Mouse (Mus musculus) limb, embryonic 12.5 days (tissue): ENCODE measurements at regions not wholly inside any gene's neighbourhood (a gene's known extent, or its start where the extent isn't known, plus 50 kb on each side); places are given as distances from the start of the nearest gene placed in this dataset.

Experiments used
- ATAC-seq: fragments of 200-750 bp; cut with Nextera tagmentation; 2 replicates; pipeline ENCODE4 v1.8.0; 2017; ENCODE audit warnings: low read depth, moderate TSS enrichment; ENCODE audit not compliant: insufficient number of reproducible peaks, insufficient read depth, low FRiP score, low TSS enrichment
- H3K27ac ChIP-seq: fragments of 300-500 bp; sonication (generic); 2 replicates; pipeline ENCODE4 v1.5.1; 2016; ENCODE audit warnings: mild to moderate bottlenecking, moderate library complexity
- H3K27me3 ChIP-seq: fragments of 300-500 bp; sonication (generic); 2 replicates; pipeline ENCODE4 v1.6.1; 2016; ENCODE audit warnings: mild to moderate bottlenecking, moderate library complexity
- H3K36me3 ChIP-seq: fragments of 300-500 bp; sonication (generic); 2 replicates; pipeline ENCODE4 v1.6.1; 2016; ENCODE audit warnings: mild to moderate bottlenecking, moderate library complexity
- H3K4me1 ChIP-seq: fragments of 300-500 bp; sonication (generic); replicated peaks from 2 replicates; pipeline ENCODE4 v1.6.1; 2016
- H3K4me2 ChIP-seq: fragments of 300-500 bp; sonication (generic); 2 replicates; pipeline ENCODE4 v1.6.1; 2016; ENCODE audit warnings: mild to moderate bottlenecking, moderate library complexity
- H3K4me3 ChIP-seq: fragments of 300-500 bp; sonication (generic); replicated peaks from 2 replicates; pipeline ENCODE4 v1.5.1; 2016; ENCODE audit warnings: mild to moderate bottlenecking
- H3K9ac ChIP-seq: fragments of 300-500 bp; sonication (generic); replicated peaks from 2 replicates; pipeline ENCODE4 v1.6.1; 2016; ENCODE audit warnings: mild to moderate bottlenecking, moderate library complexity
- H3K9me3 ChIP-seq: fragments of 300-500 bp; sonication (generic); 2 replicates; pipeline ENCODE4 v1.6.1; 2016; ENCODE audit warnings: mild to moderate bottlenecking, moderate library complexity
- WGBS: fragments of 180-500 bp; shearing (Covaris S2); methylation state at CpG from one replicate; pipeline ENCODE4 v1.1.7; 2016; 5-methylcytosine and 5-hydroxymethylcytosine counted together

DNA sequence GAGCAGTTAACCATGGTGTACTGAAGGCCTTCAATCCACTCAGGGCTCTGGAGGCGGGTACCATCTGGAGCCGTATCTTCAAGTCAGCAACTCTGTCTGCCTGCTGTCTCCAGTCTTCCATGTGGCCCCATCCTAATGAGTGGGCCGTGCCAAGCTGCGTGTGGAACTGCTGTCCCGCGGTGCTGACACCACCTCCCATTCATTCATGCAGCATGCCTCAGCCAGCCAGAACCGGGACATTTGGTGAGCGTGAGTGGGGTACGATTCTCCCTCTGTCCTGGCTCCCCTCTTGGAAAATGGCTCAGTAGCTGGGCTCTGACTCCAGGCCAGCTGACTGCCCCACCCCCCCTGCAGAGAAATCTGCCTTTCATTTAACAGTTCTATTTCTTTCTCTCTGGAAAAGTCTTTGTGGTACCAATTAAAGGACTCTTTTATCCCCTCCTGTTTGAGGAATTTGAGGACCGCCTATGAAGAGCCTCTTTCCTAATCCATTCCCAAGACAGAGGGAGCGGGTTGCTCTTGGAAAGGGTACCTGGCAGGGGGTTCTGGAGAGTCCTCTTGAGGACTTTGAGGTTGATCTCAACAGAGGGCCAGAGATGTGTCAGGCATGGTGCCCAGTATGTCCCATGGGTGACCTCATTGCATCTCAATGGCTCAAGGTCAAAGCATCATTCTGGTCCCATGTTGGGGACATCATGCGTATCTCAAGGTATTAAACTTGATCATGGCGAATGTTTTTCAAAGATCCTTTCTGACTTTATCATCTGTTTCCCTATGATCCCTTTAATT lies 55.5 kb upstream of the Brd7 start:
- Histone ChIP-seq H3K36me3 (no peaks in the 10 kb centered on the region), H3K4me2 (no peak overlapping the region), H3K4me3 (no peak overlapping the region), H3K27ac (no peak overlapping the region), H3K9ac (no peak overlapping the region), H3K9me3 (no peaks in the 10 kb centered on the region), H3K27me3 (no peaks in the 10 kb centered on the region), H3K4me1 (peaks cover 9% of the 10 kb centered on the region)
- no peak for ATAC-seq
- WGBS: 52% methylated on average over 13 of the region's 13 CpGs

DNA sequence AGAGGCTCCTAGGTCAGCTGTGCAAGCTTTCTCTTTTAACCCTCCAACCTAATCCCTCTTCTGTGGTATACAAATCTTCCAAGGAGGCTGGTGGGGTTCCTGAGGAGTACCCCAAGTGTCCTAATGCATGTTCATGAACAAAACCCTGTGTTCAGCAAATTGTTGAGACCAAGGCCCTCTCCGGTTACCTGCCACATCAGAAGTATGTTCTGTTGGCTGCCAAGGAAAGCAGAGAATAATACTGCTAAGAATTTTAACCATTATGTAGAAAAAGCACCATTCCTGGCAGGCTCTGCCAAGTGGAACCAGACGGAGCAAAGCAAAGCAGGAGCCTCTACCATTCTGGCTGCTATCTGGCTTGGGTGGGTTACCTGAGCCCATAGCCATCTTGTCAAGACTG lies 61.3 kb upstream of the Brd7 start:
- Histone ChIP-seq H3K27me3 (no peaks in the 10 kb centered on the region), H3K27ac (no peak overlapping the region), H3K9me3 (0 out of 2 replicates have a peak, but pooled peaks cover 6% of the 10 kb centered on the region), H3K4me1 (no peaks in the 10 kb centered on the region), H3K4me2 (no peak overlapping the region), H3K4me3 (no peak overlapping the region), H3K9ac (no peak overlapping the region), H3K36me3 (no peaks in the 10 kb centered on the region)
- 79% methylated on average over 2 of the region's 2 CpGs for WGBS
- ATAC-seq: no peak

DNA sequence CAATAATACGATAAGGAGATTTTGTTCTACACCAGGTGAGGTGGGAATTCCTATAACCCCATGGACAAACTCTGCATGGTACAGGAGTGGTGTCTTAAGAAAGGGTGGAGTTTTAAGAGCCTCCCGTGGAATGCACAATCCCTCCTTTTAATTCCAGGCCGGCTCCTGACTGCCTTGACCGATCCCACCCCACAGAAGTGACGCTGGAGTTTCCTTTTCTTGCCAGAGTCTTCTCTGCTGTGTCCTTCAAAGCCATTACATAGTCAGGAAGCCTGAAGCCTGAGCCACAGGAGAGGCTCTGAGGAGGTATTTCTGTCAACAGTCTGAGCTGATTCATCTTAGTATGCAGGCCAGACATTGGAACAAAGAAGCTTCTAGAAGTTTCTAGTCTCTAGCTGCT lies 66.6 kb upstream of the Brd7 start:
- Histone ChIP-seq H3K9me3 (0 out of 2 replicates have a peak, but pooled peaks cover 6% of the 10 kb centered on the region), H3K4me1 (peaks cover 18% of the 10 kb centered on the region), H3K27ac (no peak overlapping the region), H3K4me2 (no peak overlapping the region), H3K27me3 (no peaks in the 10 kb centered on the region), H3K36me3 (no peaks in the 10 kb centered on the region), H3K9ac (no peak overlapping the region), H3K4me3 (no peak overlapping the region)
- no peak for ATAC-seq
- WGBS: 71% methylated on average over 5 of the region's 5 CpGs

DNA sequence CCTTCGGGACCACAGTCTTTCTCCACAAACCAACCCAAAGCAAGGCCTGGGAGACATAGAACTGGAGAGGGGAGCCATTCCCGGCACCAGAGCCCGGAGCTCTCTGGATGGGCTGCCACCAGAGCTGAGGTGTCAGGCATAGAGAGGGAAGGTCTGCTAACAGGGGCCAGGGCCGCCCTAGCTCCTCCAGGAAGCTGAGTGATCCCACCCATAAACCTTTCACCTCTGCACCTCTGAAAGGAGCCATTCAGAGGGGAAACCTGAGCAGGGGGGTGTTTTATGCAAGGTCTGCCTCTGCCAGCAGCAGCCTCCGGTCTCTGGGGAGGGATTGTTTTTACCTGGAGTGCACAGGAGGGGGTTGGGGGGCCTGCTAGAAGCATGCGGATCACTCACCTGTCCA lies 69.4 kb upstream of the Brd7 start:
- no peak overlapping the region for H3K9ac ChIP-seq
- H3K4me1 ChIP-seq: peaks cover 18% of the 10 kb centered on the region
- peaks cover 13% of the 10 kb centered on the region for H3K27me3 ChIP-seq
- no peak overlapping the region for H3K4me3 ChIP-seq
- ATAC-seq: 0 out of 2 replicates have a peak, but pooled peaks have one; percentile 46
- H3K36me3 ChIP-seq: no peaks in the 10 kb centered on the region
- H3K4me2 ChIP-seq: no peak overlapping the region; the same call in 1 of the 2 replicates
- no peaks in the 10 kb centered on the region for H3K9me3 ChIP-seq
- WGBS: 19% methylated on average over 6 of the region's 6 CpGs
- H3K27ac ChIP-seq: peak overlapping the region; percentile 64

DNA sequence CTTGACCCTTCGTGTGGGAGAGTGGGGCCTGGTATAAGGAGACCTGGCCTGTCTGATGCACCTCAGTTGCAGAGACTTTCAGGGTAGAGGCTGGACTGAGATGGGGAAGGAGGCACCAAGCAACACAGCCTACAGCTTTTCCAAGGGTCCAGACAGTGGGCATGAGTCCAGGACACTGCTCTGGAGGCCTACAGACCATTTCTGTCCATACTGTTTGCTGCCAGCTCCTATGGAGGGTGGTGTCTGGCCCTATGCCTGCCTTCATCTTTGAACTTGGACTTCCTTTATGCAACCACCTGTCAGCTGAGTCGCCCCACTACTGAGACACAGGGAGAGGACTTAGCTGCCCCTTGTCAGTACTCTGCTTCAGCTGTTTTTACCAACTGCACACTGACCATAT lies 73.7 kb upstream of the Brd7 start:
- no peaks in the 10 kb centered on the region for H3K36me3 ChIP-seq
- no peak for ATAC-seq
- peaks cover 28% of the 10 kb centered on the region for H3K4me1 ChIP-seq
- no peak overlapping the region for H3K4me2 ChIP-seq
- no peak overlapping the region for H3K4me3 ChIP-seq
- H3K27ac ChIP-seq: no peak overlapping the region
- no peaks in the 10 kb centered on the region for H3K9me3 ChIP-seq
- WGBS: 90% methylated on average over 2 of the region's 2 CpGs
- no peak overlapping the region for H3K9ac ChIP-seq
- H3K27me3 ChIP-seq: peaks cover 34% of the 10 kb centered on the region

DNA sequence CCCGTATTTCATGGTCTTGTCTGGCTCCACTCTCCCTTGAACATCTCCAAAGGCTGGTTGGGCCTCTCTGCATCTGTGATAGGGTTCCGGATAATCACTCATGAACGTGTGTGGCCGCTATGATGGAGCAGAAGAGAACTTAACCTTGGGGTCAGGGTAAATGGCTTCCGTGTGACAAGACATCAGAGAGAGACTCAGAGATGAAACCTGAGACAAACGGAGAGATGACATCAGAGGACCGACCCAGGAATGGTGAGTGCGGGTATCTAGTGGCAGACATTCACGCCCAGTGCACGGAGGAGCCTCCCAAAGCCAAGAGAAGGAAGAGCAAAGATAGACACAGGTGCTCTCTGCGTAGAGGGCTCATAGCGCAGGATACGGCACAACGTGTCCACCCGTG lies 78.2 kb upstream of the Brd7 start:
- Histone ChIP-seq H3K36me3 (no peaks in the 10 kb centered on the region), H3K4me2 (no peak overlapping the region), H3K27ac (no peak overlapping the region), H3K4me3 (no peak overlapping the region), H3K9ac (no peak overlapping the region), H3K27me3 (peaks cover 29% of the 10 kb centered on the region), H3K4me1 (peaks cover 10% of the 10 kb centered on the region; the same call in 1 of the 2 replicates), H3K9me3 (no peaks in the 10 kb centered on the region)
- ATAC-seq: no peak
- 61% methylated on average over 15 of the region's 15 CpGs for WGBS

DNA sequence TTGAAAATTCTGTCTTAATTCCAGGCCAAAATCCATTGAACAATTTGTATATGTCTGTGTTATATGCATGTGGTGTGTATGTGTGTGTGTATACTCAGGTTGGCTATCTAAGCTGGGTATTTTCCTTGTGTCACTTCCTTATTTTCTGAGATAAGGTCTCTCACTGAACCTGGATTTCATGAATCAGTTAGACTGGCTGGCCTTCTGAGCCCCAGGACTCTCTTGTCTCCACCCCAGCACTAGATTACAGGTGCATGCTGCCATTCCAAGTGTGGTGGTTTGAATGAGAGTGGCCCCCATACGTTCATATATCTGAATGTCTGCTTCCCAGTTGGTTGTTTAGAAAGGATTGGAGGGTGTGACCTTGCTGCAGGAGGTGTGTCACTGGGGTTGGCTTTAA lies 77.8 kb upstream of the Nkd1 start:
- no peak for ATAC-seq
- Histone ChIP-seq H3K9ac (no peak overlapping the region), H3K4me2 (no peak overlapping the region), H3K4me1 (no peaks in the 10 kb centered on the region), H3K4me3 (no peak overlapping the region), H3K9me3 (no peaks in the 10 kb centered on the region), H3K27me3 (peaks cover 9% of the 10 kb centered on the region), H3K36me3 (no peaks in the 10 kb centered on the region), H3K27ac (no peak overlapping the region)
- WGBS: 41% methylated on average over 1 of the region's 1 CpGs

DNA sequence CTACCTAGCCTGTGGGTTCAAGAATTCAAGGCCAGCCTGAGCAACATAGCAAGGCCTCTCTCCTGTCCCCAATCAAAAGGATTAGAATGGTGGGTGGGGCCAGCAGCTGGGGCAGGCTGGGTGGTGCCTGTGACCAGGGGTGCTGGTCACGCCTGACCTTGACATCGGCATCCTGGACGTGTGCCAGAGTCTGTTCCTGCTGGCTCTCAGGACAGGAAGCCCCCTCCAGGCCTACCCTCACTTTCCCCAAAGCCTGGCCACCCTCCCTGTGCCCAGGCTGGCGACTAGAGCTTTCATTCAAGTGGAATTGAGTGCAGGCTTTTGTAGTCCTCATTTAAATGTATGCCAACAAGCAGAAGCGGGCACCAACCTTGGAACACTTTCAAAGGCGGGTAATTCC lies 73.7 kb upstream of the Nkd1 start:
- 46% methylated on average over 6 of the region's 6 CpGs for WGBS
- H3K4me1 ChIP-seq: peaks cover 17% of the 10 kb centered on the region
- no peak overlapping the region for H3K9ac ChIP-seq
- no peaks in the 10 kb centered on the region for H3K36me3 ChIP-seq
- H3K27ac ChIP-seq: no peak overlapping the region
- H3K4me3 ChIP-seq: no peak overlapping the region
- no peaks in the 10 kb centered on the region for H3K9me3 ChIP-seq
- no peak for ATAC-seq
- no peak overlapping the region for H3K4me2 ChIP-seq
- H3K27me3 ChIP-seq: peaks cover 35% of the 10 kb centered on the region

DNA sequence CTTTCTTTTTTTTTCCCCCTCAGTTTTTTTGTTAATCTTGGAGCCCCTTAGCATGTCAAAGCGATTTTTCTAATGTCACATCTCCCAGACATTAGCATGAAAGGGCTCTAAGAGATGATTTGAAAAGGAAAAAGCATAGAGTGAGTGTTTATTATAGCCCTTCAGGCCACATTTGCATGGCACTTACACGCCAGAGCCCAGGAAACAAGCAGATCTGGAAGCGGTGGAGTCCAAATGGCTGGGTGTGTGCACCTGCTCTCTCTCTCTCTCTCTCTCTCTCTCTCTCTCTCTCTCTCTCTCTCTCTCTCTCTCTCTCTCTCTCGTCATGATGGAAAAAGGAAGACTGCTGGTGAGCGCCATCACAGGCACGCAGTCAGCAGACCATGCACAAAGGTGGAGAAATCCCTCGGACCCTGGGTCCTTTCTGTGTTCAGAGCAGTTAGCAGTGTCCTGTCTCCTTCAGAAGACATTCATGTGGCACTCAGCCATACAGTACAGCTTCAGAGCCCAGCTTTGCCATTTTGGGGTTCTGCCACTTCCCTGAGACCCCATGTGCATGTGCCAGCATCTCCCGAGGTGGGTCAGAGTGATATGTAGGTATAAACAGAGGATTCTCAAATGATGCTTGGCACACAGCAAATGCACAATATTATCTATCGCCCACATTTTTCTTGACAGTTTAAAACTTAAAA lies 73.2 kb upstream of the Nkd1 start:
- H3K4me2 ChIP-seq: no peak overlapping the region
- no peak overlapping the region for H3K9ac ChIP-seq
- peaks cover 41% of the 10 kb centered on the region for H3K27me3 ChIP-seq
- no peak overlapping the region for H3K4me3 ChIP-seq
- H3K36me3 ChIP-seq: no peaks in the 10 kb centered on the region
- H3K27ac ChIP-seq: no peak overlapping the region
- H3K4me1 ChIP-seq: peaks cover 23% of the 10 kb centered on the region
- no peak for ATAC-seq
- H3K9me3 ChIP-seq: no peaks in the 10 kb centered on the region
- 86% methylated on average over 8 of the region's 9 CpGs for WGBS

DNA sequence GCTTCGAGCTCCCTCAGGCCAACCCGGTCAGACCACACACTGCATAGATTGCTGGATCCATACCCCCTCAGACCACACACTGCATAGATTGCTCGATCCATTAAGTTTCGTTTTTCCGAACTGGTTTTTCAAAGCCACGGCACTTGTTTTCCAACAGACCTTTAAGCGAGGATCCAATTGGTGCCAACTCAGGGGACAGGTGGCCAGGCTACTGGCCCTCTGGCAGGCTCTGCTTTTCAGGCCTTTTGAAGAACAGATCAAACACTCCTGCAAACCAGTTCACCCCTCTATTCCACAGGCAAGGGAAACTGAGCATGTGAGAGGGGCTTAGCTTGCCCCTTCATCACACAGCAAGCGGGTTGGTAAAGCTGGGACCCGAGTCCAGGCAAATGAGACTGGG lies 72.2 kb upstream of the Nkd1 start:
- Histone ChIP-seq H3K27ac (no peak overlapping the region), H3K9me3 (no peaks in the 10 kb centered on the region), H3K36me3 (no peaks in the 10 kb centered on the region), H3K9ac (no peak overlapping the region), H3K4me1 (peaks cover 29% of the 10 kb centered on the region), H3K27me3 (peaks cover 42% of the 10 kb centered on the region), H3K4me3 (no peak overlapping the region), H3K4me2 (no peak overlapping the region)
- 86% methylated on average over 9 of the region's 9 CpGs for WGBS
- ATAC-seq: no peak

DNA sequence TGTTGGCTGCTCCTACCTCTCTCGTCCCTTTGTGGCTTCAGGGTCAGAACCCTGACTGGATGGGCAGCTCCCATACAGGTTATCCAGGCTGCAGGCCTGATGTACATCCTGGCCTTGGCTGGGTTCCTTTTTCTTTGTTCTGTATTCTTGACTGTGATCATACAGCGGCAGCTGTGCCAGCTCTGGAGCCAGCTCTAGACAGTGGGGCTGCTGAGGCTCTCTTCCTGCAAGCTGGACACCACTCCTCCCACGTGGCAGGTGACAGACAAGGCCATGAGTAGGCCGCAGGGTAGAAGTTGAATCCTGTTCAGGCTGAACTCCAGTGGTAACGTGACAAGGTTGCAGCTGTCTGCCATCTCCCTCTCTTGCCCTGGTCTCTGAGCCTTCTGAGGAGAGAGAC lies 71.6 kb upstream of the Nkd1 start:
- ATAC-seq: no peak
- H3K4me3 ChIP-seq: no peak overlapping the region
- H3K36me3 ChIP-seq: no peaks in the 10 kb centered on the region
- WGBS: 77% methylated on average over 5 of the region's 5 CpGs
- no peak overlapping the region for H3K27ac ChIP-seq
- peaks cover 34% of the 10 kb centered on the region for H3K4me1 ChIP-seq
- peaks cover 45% of the 10 kb centered on the region for H3K27me3 ChIP-seq
- H3K4me2 ChIP-seq: no peak overlapping the region
- no peaks in the 10 kb centered on the region for H3K9me3 ChIP-seq
- H3K9ac ChIP-seq: no peak overlapping the region
